Mouse (Mus musculus) CD4-positive, CD25-positive, alpha-beta regulatory T cell, adult 4 months (primary cell): ENCODE results near the gene Rps6ka1. TPM values are rescaled to one million over a fixed set of nuclear protein-coding genes. Genes with fewer than 3 reads are reported as not detected.
"Not testable (repeated sequence)": the region's sequence is repeated elsewhere in the genome, so short reads cannot be mapped to it uniquely, and the experiment has no call there.

ENCODE experiments used
- ATAC-seq: one replicate; pipeline ENCODE4 v1.8.0; 2017
- polyA plus RNA-seq, 2 experiments: library from polyadenylated mRNA; unstranded; fragments of 100-300 nt; shearing (Covaris generic); gene quantifications; one replicate each; pipeline ENCODE4 v1.2.1; 2017

Rps6ka1 gene
- polyA plus RNA-seq, 2 experiments from 2014 or later: 118 to 183 TPM

GRCm38 (mm10) chr4:133857527-133857926, 30.1 kb downstream of the Rps6ka1 start:
- no peak for ATAC-seq

GRCm38 (mm10) chr4:133854621-133855020, 33.0 kb downstream of the Rps6ka1 start:
- no peak for ATAC-seq

- ATAC-seq: no peak
These were observed 34.0 kb downstream of the Rps6ka1 start for GRCm38 (mm10) chr4:133853630-133854029.

- no peak for ATAC-seq
These were observed 41.0 kb downstream of the Rps6ka1 start for GRCm38 (mm10) chr4:133846625-133847024.

- ATAC-seq: no peak
These were observed 42.5 kb downstream of the Rps6ka1 start for GRCm38 (mm10) chr4:133845060-133845459.

- ATAC-seq: no peak
These were observed 43.3 kb downstream of the Rps6ka1 start for GRCm38 (mm10) chr4:133844209-133844841.

- ATAC-seq: peak; percentile 65
These were observed 44.4 kb downstream of the Rps6ka1 start for GRCm38 (mm10) chr4:133842992-133843737.

GRCm38 (mm10) chr4:133841756-133842483, 45.7 kb downstream of the Rps6ka1 start:
- ATAC-seq: not testable (repeated sequence)

- ATAC-seq: peak; percentile 84
These were observed 46.6 kb downstream of the Rps6ka1 start for GRCm38 (mm10) chr4:133841035-133841434.

- ATAC-seq: no peak
These were observed 47.1 kb downstream of the Rps6ka1 start for GRCm38 (mm10) chr4:133840501-133840900.

GRCm38 (mm10) chr4:133839385-133839826, 48.2 kb downstream of the Rps6ka1 start:
- no peak for ATAC-seq

- ATAC-seq: no peak
These were observed 51.0 kb downstream of the Rps6ka1 start for GRCm38 (mm10) chr4:133836575-133836974.

GRCm38 (mm10) chr4:133835211-133835610, 52.4 kb downstream of the Rps6ka1 start:
- ATAC-seq: no peak

- ATAC-seq: no peak
These were observed 54.4 kb downstream of the Rps6ka1 start for GRCm38 (mm10) chr4:133832945-133833874.

GRCm38 (mm10) chr4:133830453-133830852, 57.1 kb downstream of the Rps6ka1 start:
- no peak for ATAC-seq

GRCm38 (mm10) chr4:133829281-133830070, 58.1 kb downstream of the Rps6ka1 start:
- ATAC-seq: peak; percentile 64

GRCm38 (mm10) chr4:133827887-133828794, 59.5 kb downstream of the Rps6ka1 start:
- ATAC-seq: peak; percentile 75

GRCm38 (mm10) chr4:133827354-133827753, 60.2 kb downstream of the Rps6ka1 start:
- ATAC-seq: no peak

GRCm38 (mm10) chr4:133825731-133826130, 61.9 kb downstream of the Rps6ka1 start:
- no peak for ATAC-seq
